Mouse (Mus musculus): Measurements from ENCODE around the gene Tnf.

Gene Tnf

GRCm38 (mm10) chr17:35234903-35235302 lies 33.1 kb upstream of the Tnf start:
- CTCF ChIA-PET, result interaction anchor here (1.1 to 1.6 kb wide), 3 partner anchors 64 to 68 kb away, joined by 4 to 7 read pairs (median 5); no protein-coding TSS in a partner anchor

GRCm38 (mm10) chr17:35234090-35234489 lies 32.3 kb upstream of the Tnf start:
- CTCF ChIA-PET, result interaction anchor here (0.7 to 1.6 kb wide), 3 partner anchors 49 to 66 kb away, joined by 4 to 7 read pairs (median 4); no protein-coding TSS in a partner anchor

- CTCF ChIA-PET, result interaction anchor here (0.5 to 1.9 kb wide), 12 partner anchors 37 to 118 kb away, joined by 3 to 9 read pairs (median 4); partner anchors contain the start of genes Ltb and Ly6g5b
These were observed 31.5 kb upstream of the Tnf start, which contains the start of gene Atp6v1g2 for GRCm38 (mm10) chr17:35233114-35233980. TSS of gene Atp6v1g2 (plus strand) at chr17:35233660.

GRCm38 (mm10) chr17:35232659-35233058 lies 30.9 kb upstream of the Tnf start:
- CTCF ChIA-PET, result interaction anchor here (0.6 to 1.9 kb wide), 12 partner anchors 15 to 67 kb away, joined by 3 to 9 read pairs (median 4); partner anchors contain the start of gene Ltb

GRCm38 (mm10) chr17:35232043-35232442 lies 30.2 kb upstream of the Tnf start:
- CTCF ChIA-PET, result interaction anchor here (0.6 to 1.9 kb wide), 16 partner anchors 11 to 79 kb away, joined by 3 to 13 read pairs (median 4); partner anchors contain the start of genes Lst1 and Ltb

- CTCF ChIA-PET, result interaction anchor here (0.6 to 1.9 kb wide), 7 partner anchors 9 to 63 kb away, joined by 3 to 13 read pairs (median 4); partner anchors contain the start of genes Lst1 and Ltb
These were observed 29.2 kb upstream of the Tnf start for GRCm38 (mm10) chr17:35231022-35231421.

GRCm38 (mm10) chr17:35226561-35227046 lies 24.8 kb upstream of the Tnf start:
- CTCF ChIA-PET, result interaction anchor here (1.0 kb wide), 1 partner anchor 15 kb away, joined by 3 read pairs; no protein-coding TSS in a partner anchor

- CTCF ChIA-PET, result interaction anchor here (1.2 kb wide), 1 partner anchor 47 kb away, joined by 3 read pairs; no protein-coding TSS in a partner anchor
These were observed 23.6 kb upstream of the Tnf start for GRCm38 (mm10) chr17:35225456-35225855.

- CTCF ChIA-PET, result interaction anchor here (1.2 kb wide), 1 partner anchor 46 kb away, joined by 3 read pairs; no protein-coding TSS in a partner anchor
These were observed 22.8 kb upstream of the Tnf start for GRCm38 (mm10) chr17:35224641-35225040.

GRCm38 (mm10) chr17:35222299-35222698 lies 20.5 kb upstream of the Tnf start:
- CTCF ChIA-PET, result no interaction called here

- CTCF ChIA-PET, result interaction anchor here (0.6 to 2.1 kb wide), 3 partner anchors 12 to 48 kb away, joined by 3 to 9 read pairs (median 3); no protein-coding TSS in a partner anchor
These were observed 18.5 kb upstream of the Tnf start, which contains the start of gene Gm16181 for GRCm38 (mm10) chr17:35220156-35220952. TSS of gene Gm16181 (plus strand) at chr17:35220834.

GRCm38 (mm10) chr17:35219601-35220041 lies 17.8 kb upstream of the Tnf start:
- CTCF ChIA-PET, result interaction anchor here (0.6 to 2.1 kb wide), 4 partner anchors 11 to 48 kb away, joined by 3 to 9 read pairs (median 3); partner anchors contain the start of gene Ltb

- CTCF ChIA-PET, result interaction anchor here (0.7 to 2.1 kb wide), 3 partner anchors 18 to 25 kb away, joined by 3 to 9 read pairs (median 3); partner anchors contain the start of gene Ltb
These were observed 16.8 kb upstream of the Tnf start for GRCm38 (mm10) chr17:35218516-35219193.

- CTCF ChIA-PET, result interaction anchor here (1.2 to 1.9 kb wide), 2 partner anchors 12 to 53 kb away, joined by 3 to 4 read pairs; partner anchors contain the start of gene Tnf
These were observed 11.3 kb upstream of the Tnf start for GRCm38 (mm10) chr17:35213071-35213470.

GRCm38 (mm10) chr17:35210593-35210992 lies 8.8 kb upstream of the Tnf start:
- CTCF ChIA-PET, result interaction anchor here (0.7 to 1.1 kb wide), 2 partner anchors 11 to 31 kb away, joined by 3 read pairs; partner anchors contain the start of gene Ddx39b

- CTCF ChIA-PET, result interaction anchor here (0.7 to 1.3 kb wide), 3 partner anchors 10 to 31 kb away, joined by 3 to 5 read pairs (median 3); partner anchors contain the start of gene Ddx39b
These were observed 8.2 kb upstream of the Tnf start for GRCm38 (mm10) chr17:35209785-35210535.

- CTCF ChIA-PET, result interaction anchor here (0.5 to 1.4 kb wide), 5 partner anchors 9 to 1290 kb away, joined by 3 to 10 read pairs (median 5); no protein-coding TSS in a partner anchor
These were observed 3.6 kb upstream of the Tnf start for GRCm38 (mm10) chr17:35205380-35205769.

GRCm38 (mm10) chr17:35204494-35205379 lies 2.9 kb upstream of the Tnf start, which contains the start of gene Lta:
TSS of gene Lta (minus strand) at chr17:35205351.
- CTCF ChIA-PET, result interaction anchor here (0.6 kb wide), 2 partner anchors 12 to 39 kb away, joined by 3 read pairs; no protein-coding TSS in a partner anchor
